Mouse (Mus musculus) frontal cortex, adult 2 months (tissue): ENCODE measurements at regions not wholly inside any gene's neighbourhood (a gene's known extent, or its start where the extent isn't known, plus 50 kb on each side); places are given as distances from the start of the nearest gene placed in this dataset.
A peak's percentile ranks its signal among the peaks of the same experiment; 100 is the strongest.

ENCODE experiments used
- DNase-seq, 2 experiments: peaks; one replicate each; pipeline ENCODE4 v3.0.0; 2022; ENCODE audit warnings: low spot score in 1 of 2; ENCODE audit errors: extremely low spot score in 1 of 2

DNA sequence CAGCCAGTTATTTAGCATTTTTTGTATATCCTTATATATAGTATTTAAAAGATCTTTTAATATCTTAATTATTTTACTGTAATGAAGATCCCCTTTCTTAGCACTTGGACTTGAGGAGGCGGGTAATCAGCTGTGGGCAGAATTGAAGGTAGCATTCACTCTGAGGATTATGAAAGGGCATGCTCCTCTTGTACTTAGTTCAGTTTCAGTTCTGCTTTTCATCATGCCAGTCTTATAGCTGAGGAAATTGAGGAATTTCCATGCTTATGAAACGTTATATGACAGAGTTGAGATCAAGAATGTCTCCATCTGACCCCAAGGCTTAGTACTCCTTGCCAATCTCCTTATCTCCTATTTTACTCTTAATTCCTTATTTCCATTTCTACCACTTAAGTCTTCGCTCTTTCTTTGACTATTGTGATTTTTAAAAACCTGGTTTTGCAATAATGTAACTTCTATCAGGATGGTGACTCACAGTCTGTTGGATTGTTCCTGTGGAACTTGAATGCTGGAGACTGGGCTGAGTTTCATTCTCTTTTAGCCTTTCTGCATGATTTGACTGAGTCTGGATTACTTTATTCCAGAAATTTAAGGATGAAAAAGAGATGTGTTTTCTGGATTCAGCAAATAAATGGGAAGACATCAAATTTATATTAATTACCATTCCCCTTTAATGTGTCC lies 133.6 kb downstream of the Papss1 start:
- no peak for DNase-seq

DNA sequence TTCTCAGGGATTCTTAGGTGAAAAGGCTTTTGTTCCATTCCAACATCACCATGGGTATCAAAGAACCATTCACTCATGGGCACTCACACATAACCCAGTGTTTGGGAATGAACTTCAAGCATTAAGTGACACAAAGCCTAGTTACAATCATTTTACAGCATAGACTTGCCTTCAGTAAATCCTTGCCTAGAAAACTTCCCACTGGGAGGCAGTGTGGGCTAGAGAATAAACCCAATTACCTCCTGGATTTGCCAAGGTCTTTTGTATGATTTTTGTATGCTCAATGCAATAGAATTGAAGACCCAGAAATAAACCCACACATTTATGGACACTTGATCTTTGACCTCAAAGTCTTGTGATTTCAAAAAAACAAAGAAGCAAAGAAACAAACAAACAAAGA lies 138.6 kb downstream of the Papss1 start:
- peak in 1 of 2 experiments; percentile 40 for DNase-seq

DNA sequence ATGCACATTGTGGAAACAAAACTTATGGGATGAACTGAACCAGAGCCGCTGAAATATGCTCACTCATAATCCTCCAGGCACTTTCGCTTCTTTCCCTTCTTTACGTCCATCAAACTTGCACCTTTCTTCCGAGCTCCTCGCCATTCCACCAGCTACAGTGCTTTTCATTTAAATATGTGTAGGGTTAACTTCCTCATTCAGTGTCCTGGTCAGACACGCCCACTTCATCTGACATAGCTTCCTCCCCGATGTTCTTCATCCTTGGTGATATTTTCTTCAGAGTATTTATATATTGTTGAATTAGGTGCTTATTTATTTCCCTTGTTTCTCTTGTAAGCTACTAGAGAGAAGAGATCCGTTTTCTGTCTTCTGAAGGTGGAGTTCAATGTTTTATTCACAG lies 149.0 kb downstream of the Papss1 start:
- no peak for DNase-seq

DNA sequence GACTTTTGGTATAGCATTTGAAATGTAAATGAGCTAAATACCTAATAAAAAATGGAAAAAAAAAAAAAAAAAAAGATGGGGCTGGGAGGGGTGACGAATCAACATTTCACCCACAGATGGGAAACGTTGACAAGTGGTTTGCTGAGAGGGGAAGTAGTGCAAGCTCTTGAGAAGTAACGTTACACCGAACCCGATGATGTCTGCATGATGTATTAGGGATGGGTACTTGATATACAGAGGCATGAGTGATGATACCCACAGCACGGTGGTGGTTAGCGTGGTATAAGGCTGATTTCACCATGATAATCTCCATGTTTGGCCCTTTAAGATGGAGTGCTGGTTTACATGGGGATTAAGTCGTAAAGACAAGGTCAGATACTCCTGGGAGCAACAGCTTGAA lies 154.2 kb downstream of the Papss1 start:
- DNase-seq = no peak

DNA sequence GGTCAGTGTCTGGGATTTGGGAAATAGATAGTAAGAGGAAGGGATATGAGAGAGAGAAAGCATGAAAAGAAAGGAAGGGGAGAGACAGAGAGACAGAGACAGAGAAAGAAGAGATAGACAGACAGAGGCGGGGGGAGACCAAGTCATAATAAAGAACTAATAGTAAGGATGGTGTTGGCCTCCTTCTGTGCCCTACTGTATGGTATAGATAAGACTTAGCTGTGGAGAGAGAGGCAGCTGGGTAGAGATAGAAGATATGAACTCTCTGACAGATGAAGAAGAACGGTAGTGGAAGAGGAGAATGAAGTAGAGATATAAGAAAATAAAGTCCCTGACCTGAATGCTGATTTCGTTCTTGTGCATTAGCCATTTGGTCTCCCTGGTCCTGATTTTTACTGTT lies 164.1 kb downstream of the Papss1 start:
- no peak for DNase-seq

DNA sequence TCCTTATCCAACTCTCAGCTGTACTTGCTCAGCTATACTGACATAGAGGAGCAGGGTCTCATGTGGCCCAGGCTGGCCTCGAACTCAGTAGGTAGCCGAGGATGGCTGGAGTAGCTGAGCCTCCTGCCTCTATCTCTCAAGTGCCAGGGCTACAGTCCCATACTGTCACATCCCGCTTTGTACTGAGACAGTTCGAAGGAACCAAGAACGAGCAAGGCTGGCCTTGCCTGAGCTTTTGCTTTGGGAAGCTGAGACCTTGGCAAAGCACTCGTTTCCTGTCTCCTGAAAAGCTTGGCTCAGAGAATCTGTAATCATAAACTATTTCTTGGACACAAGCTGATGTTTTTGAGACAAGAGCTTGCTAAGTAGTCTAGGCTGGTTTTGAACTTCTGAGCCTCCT lies 169.7 kb downstream of the Papss1 start:
- DNase-seq = no peak

DNA sequence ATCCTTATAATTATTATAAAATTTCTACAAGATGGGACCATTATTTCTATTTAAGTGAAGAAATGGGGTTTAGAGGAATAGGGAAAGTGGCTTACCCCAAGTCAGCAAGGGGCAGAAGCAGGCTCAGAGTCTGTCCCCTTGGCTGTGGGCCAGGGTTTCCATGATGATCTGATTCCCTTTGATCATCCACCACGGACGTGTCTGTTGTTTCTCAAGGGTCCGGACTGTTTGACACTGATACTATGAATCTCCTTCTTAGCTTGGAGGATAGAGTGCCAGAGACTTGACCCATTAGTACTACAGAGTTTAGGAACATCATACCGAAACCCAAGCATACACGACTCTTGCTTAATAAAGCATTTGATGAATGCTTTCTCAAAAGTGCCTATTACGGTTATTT lies 172.9 kb downstream of the Papss1 start:
- DNase-seq = no peak

DNA sequence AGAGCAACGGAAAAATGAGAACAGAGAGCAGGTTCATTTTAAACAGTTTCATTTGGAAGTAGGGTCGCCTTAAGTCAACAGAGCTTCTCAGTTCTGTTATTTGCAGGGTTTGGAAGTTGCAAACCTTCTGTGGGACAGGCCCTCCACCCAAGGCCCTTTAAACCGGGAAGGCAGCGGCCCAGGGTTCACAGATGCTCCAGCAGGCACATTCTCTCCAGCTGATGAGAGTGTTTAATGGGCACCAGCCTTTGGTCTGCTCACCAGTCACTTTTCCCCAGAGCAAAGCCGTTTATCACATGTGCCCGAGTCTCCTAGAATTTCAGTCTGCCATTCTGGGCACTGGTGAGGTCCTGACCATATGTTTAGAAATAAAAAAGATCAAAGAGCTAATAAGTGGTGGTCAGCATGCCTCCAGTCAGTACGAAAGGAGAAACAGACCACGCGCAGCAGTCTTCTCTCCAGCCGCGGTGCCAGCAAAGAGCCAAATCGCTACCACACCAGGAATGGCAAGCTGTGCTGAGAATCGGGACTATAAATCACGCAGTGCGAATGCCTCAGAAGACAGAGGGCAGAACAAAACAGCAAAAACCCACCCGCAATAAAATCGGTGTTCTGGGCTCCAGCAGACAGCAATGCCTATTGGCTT lies 173.5 kb downstream of the Papss1 start:
- no peak for DNase-seq

DNA sequence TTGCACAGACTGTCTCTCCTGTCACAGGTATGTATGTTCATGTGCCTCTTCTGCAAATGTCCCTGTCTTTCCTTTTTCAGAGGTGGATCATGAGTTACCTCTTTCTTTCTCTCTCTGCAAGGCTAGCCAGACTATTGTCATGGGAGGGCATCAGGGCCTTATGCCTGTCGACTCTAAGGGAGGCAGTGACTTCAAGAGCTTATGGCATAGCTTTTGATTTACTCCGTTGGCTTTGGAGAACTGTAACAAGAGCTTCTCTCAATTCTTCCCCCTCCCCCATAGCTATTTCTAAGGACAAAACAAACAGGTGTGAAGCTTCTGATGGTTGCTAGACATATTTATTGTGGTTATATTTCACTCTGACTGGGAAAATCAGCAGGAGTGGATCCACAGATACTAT lies 191.0 kb downstream of the Papss1 start:
- DNase-seq = no peak

DNA sequence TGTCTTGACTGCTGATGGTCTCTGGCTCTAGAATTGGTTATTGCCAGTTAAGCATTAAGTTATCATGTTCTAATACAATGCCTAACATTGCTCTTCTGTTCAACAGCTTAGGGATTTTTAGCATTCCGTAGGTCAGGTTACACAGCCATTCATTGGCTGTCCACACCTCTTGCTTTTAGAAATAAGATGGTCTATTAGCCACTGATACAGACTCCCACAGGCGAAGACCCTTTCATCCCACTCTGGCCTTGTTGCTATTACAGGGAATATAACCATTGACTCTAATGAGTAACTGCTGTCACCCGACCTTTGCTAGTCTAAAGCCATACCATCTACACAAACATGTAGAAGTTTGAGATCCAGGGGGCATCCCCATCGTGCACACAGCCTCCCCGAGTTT lies 191.6 kb downstream of the Papss1 start:
- DNase-seq = no peak

DNA sequence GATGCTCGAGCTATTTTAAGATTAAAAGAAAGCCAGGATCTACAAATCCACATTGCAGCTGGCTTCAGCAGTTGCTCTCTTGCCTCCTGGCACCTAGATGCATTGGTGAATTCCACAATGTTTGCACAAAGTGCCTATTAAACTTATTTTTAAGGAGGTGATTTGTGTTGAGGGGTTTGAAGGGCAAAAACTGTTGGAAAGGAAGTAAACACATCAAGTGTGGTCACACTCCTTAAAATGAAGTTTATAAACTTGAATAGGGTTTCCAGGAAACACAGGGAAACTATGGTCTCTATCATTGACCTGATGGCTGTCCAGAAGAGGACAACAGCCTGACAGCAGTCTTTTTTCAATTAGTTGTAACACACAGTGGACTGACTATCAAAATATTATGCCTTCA lies 205.4 kb downstream of the Papss1 start:
- DNase-seq = no peak

DNA sequence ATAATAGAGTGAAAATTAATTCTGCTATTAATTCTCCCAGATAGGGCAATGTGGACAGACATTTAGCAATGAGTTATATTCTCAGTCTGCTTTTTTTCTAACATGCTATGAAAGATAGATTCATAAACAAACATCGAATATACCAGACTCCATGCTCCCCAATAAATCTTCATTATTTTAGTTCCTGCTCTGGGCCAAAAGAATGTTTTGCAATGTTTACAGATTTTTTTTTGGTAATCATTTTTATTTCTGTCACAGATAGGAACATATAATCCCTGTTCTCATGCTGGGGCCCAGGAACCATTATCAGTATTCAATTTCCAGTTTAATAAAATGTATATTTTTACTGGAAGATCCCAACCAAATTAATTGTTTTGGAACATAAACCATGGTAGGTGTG lies 205.9 kb downstream of the Papss1 start:
- DNase-seq = no peak

DNA sequence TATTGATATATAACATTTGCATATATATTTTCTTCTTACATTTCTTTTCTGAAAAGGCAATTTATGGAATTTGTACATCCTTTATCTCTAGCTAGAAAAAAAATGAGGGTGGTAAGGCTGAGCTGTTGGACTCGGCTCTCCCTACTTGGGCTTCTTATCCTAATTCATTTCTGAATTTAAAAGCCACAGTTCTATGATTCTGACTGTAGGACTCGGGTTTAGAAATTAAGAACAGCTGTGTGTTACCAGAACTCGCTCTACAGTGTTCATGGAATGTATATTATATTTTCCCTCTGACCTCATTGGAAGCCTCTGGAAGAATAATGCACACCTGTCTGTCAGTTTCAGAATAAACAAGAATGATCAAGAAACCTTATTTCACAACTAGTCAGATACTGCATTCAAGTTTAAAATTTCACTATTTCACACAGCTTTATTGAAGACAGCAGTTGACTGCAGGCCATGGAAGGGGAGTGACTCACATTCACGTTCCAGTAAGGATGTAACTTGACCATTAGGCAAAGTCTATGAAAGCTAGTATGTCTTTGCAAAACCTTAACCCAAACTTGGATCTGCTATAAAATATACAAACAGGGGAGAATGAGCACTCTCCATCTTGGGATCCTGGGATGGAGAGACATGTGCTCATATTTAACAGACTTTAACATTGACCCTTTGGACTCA lies 207.4 kb downstream of the Papss1 start:
- DNase-seq = no peak

DNA sequence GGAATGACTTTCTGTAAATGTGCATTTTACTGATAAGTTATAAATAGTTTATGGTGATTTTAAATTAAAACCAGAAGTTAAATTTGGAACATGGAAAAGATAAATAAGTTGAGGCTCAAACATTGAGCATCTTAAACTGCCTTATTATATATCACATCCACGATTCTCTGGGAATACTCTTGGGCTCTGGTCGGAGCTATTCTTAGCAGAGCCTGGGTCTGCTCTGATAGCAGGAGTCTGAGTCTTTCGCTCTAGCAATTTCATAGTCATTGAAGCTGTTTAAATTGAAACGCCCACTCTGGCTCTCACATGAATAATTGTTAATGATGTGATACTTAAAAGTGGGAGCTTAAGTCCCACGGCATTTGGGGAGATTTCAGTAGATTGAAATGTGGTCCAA lies 208.0 kb downstream of the Papss1 start:
- DNase-seq = peak in 1 of 2 experiments; percentile 5

DNA sequence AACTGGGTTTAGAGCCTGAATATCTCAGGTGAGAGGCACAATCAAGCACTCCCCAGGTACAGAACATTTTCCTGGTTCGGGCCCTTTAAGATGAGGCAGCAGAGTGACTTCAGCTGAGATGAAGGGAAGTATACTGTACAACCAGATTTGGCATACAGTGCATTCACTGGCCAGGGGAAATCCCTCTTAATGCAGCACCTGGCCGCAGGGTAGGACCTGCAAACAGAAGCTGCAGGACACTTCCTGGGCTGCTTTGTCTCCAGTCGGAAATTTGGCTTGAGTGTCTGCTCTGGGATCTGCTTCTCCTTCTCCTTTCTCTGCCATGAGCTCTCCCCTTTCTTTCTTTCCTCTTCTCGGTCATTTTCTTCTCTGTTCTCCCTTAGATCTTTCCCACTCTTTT lies 210.9 kb downstream of the Papss1 start:
- no peak for DNase-seq

DNA sequence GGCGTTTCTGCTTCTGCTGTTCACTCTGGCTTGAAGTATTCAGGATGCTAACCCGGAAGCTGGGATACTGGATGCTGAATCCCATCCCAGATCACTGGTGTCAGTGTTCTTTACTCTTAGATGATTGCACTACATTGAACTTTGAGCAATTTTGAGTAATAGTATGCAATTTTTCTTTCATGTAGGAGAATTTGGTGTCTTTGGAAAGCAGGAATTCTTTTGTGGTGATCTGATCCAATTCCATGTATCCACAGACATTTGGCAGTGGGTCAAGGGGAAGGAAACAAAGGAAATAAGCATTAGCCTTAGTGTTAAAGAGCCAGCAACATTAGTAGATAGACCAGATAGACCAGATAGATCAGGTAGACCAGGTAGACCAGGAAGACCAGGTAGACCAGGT lies 212.1 kb downstream of the Papss1 start:
- DNase-seq = no peak

DNA sequence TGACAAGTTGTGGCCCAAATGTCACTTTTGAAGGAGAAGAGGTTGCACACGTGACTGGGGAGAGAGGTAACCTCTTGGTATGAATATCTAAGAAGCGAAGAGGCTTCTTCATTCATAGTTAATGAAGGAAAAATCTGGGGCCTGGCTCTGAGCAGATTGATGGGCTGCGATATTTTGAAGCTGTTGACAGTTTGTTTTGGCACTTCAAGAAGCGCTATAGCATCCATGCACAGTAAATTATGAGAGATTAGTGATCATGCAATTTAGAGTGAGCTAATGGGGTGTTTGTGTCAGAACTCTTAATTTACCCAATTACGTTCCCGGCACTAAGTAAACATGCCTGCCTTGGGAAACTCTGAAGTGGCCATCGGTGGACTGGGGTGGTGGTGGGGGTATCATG lies 215.2 kb downstream of the Papss1 start:
- no peak for DNase-seq

DNA sequence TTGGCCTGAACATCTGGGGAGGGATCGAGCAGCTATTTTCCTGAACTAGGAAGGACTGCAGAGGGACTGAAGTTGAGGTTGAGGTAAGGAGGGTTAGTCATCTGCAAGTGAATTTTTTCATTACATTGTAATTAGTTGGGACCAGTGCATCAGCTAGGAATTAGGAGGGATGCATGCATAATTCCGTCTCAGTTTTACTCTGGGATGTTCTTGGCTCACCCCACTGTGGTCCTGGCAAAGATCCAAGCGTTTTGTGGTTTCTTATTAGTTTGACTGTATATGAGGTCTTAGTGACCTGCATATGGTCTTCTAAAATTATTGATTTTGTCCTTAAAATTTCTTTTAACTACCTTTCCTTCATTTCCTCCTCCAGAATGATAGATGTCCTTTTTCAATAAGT lies 221.0 kb downstream of the Papss1 start:
- DNase-seq = no peak

DNA sequence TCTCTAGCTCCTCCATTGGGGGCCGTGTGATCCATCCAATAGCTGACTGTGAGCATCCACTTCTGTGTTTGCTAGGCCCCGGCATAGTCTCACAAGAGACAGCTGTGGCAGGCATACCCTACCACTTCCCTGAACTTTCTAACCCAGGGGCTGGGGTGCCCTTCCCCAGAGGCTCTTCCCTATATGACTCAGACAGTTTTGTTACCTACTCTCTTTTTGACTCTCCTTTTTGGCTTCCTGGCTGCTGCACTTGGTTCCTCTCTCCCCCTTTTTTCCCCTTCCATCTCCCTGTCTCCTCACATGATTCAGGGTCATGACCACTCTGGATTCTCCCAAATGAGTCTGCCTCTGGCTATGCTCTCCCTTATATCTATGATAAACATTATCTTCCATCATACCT lies 223.8 kb downstream of the Papss1 start:
- DNase-seq = no peak

DNA sequence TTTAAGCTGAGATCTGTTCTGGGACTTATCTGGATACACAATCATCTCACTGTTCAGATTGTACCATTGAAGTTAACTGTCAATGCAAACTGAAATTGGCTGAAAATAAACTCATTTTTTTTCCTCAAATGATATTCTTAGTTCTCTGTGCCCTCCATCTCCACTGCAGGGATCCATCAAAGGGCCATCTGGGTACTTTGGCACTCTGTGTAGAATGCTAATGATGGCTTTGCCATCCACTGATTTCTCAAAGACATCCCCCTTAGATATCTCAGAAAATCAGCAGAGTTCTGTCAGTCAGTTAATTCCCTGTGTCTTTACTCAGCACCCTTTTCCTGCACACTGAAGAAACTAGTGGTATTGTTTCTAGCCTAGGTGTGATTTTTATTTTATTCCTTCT lies 224.6 kb downstream of the Papss1 start:
- no peak for DNase-seq

DNA sequence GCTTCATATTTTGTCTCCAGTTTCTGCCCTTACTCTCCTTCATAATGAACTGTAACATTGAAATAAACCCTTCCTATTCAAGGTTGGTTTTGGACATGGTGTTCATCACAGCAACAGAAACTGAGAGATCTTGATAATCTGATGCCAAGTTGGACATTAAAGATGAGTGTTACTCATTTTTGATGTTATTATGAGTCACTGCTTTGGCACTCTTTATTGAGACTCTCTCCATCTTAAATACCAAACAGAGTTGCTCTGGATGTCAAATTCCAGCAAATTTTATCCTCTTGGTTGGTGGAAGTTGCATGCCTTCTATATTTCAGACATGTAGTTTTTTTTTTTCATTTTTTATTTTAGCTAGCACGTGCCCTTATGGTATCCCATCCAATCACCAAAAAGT lies 229.5 kb downstream of the Papss1 start:
- DNase-seq = no peak
